Comparison of ENCODE assay signal across 24 mouse cellular contexts in the genomic region with DNA sequence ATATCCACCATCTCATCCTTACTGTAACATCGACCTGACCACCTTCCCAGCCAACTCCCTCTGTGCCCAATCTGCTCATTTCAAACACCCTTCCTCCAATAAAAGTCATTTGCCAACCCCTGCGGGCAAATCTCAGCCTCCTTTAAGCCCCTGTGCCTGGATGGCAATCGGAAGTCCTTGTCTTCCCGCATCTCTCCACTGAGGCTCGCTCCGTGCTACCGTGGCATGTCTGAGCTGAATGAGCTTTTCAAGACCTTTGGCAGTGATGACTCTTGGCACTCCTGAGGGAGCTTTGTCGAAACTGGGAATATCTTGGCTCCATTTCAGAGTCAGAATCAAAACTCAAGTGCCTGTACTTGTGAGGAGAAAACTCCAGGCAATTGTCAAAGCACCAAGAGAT.
A peak's percentile ranks its signal among the peaks of the same experiment; 100 is the strongest.
DNase-seq lines count a peak whose midpoint lies in the region; ATAC-seq and TF ChIP-seq lines count a peak whose summit lies in the region.
"Had no signal": no experiment of that assay in that cellular context is flagged by ENCODE, and none has a peak within 500 bp of the region (broad histone marks: within the 10 kb centered on the region; RNA-seq: fewer than 3 reads in every experiment).

No protein-coding gene starts in this region.

- no peak overlapping the region for H3K4me3 ChIP-seq in liver, postnatal 0 days (ENCODE audit: low read depth, low read length)
- H3K4me3 ChIP-seq in liver, embryonic 11.5 days (ENCODE audit: low read depth, low read length) = no peak overlapping the region
- no peak overlapping the region for H3K4me3 ChIP-seq in kidney, adult 2 months (ENCODE audit: insufficient read depth, low read depth, low read length)
- H3K4me3 ChIP-seq: erythroblast, embryonic 14.5 days; heart, embryonic 13.5 days; kidney, embryonic 15.5 days; limb, embryonic 13.5 days; liver, embryonic 12.5 days; midbrain, embryonic 15.5 days; stomach, embryonic 15.5 days had no signal

- H3K27me3 ChIP-seq in liver, postnatal 0 days (ENCODE audit: insufficient read depth, low read length) = no peaks in the 10 kb centered on the region
- H3K27me3 ChIP-seq in liver, embryonic 11.5 days (replicated peaks; ENCODE audit: control insufficient read depth, insufficient read depth, low read length) = no peaks in the 10 kb centered on the region; the same call in 1 of the 2 replicates
- no peaks in the 10 kb centered on the region for H3K27me3 ChIP-seq in kidney, adult 2 months (replicated peaks; ENCODE audit: control insufficient read depth, insufficient read depth, low read length)
- H3K27me3 ChIP-seq: liver, embryonic 12.5 days had no signal

- no peak overlapping the region for H3K4me2 ChIP-seq in liver, postnatal 0 days (ENCODE audit: low read depth, low read length)
- no peak overlapping the region for H3K4me2 ChIP-seq in liver, embryonic 11.5 days
- H3K4me2 ChIP-seq: heart, embryonic 13.5 days; kidney, embryonic 15.5 days; limb, embryonic 13.5 days; liver, embryonic 12.5 days; midbrain, embryonic 15.5 days; stomach, embryonic 15.5 days had no signal

- intact Hi-C loops in heart, postnatal 25 days (cut with DNase I) = no loop called here

- no peak for TF ChIP-seq POLR2A in kidney, adult 2 months (IDR thresholded peaks at IDR 0.05; ENCODE audit: low read depth, low read length)

- no peaks in the 10 kb centered on the region for H3K9me3 ChIP-seq in liver, postnatal 0 days (ENCODE audit: low read length)
- no peaks in the 10 kb centered on the region for H3K9me3 ChIP-seq in liver, embryonic 11.5 days (ENCODE audit: control insufficient read depth, low read length)
- H3K9me3 ChIP-seq: heart, embryonic 13.5 days; kidney, embryonic 15.5 days; limb, embryonic 13.5 days; liver, embryonic 12.5 days; midbrain, embryonic 15.5 days; stomach, embryonic 15.5 days had no signal

- no peak for ATAC-seq in liver, postnatal 0 days
- no peak for ATAC-seq in liver, embryonic 11.5 days (replicated peaks; ENCODE audit: low FRiP score)
- ATAC-seq: hindbrain, embryonic 16.5 days; intestine, embryonic 16.5 days; liver, embryonic 12.5 days; midbrain, embryonic 15.5 days had no signal

- H3K36me3 ChIP-seq in liver, postnatal 0 days (replicated peaks; ENCODE audit: insufficient read depth, low read length) = no peaks in the 10 kb centered on the region
- H3K36me3 ChIP-seq in liver, embryonic 11.5 days (ENCODE audit: control insufficient read depth, insufficient read depth, low read length) = no peaks in the 10 kb centered on the region
- H3K36me3 ChIP-seq in kidney, adult 2 months (ENCODE audit: control insufficient read depth, insufficient read depth, low read length) = no peaks in the 10 kb centered on the region
- H3K36me3 ChIP-seq: heart, embryonic 13.5 days; kidney, embryonic 15.5 days; limb, embryonic 13.5 days; liver, embryonic 12.5 days; midbrain, embryonic 15.5 days; stomach, embryonic 15.5 days had no signal

- TF ChIP-seq EP300 in liver, postnatal 0 days (IDR thresholded peaks at IDR 0.05; ENCODE audit: low read depth) = no peak

- H3K4me1 ChIP-seq in liver, postnatal 0 days (ENCODE audit: insufficient read depth) = no peaks in the 10 kb centered on the region
- no peaks in the 10 kb centered on the region for H3K4me1 ChIP-seq in liver, embryonic 11.5 days (replicated peaks; ENCODE audit: control insufficient read depth, insufficient read depth, low read length)
- no peaks in the 10 kb centered on the region for H3K4me1 ChIP-seq in kidney, adult 2 months (ENCODE audit: control insufficient read depth, insufficient read depth, low read length)
- H3K4me1 ChIP-seq: heart, embryonic 13.5 days; kidney, embryonic 15.5 days; limb, embryonic 13.5 days; liver, embryonic 12.5 days; midbrain, embryonic 15.5 days; stomach, embryonic 15.5 days had no signal

- peak; percentile 81 to 87 for DNase-seq in cerebellum, postnatal 10 days
- no peak for DNase-seq in cerebellum, adult 11-12 months
- peak; percentile 89 for DNase-seq in heart, adult 11 months
- no peak for DNase-seq in heart, postnatal 25 days (ENCODE audit: low spot score)
- peak; percentile 8 for DNase-seq in liver, postnatal 0 days
- no peak for DNase-seq in liver, embryonic 11.5 days (ENCODE audit: low spot score)
- DNase-seq in brain, adult 2 months (ENCODE audit: low read depth, low spot score) = peak; percentile 44
- DNase-seq in kidney, adult 2 months = no peak
- DNase-seq: adrenal gland, adult 2 months; cerebellum, adult 9-10 months; gastrocnemius, postnatal 25 days; kidney, postnatal 25 days; lung, adult 2 months; lung, postnatal 10 days; right cerebral cortex, postnatal 25 days had no signal

- H3K9ac ChIP-seq in liver, postnatal 0 days (replicated peaks) = no peak overlapping the region
- no peak overlapping the region for H3K9ac ChIP-seq in liver, embryonic 11.5 days (ENCODE audit: low read depth, low read length)
- H3K9ac ChIP-seq: heart, embryonic 13.5 days; kidney, embryonic 15.5 days; limb, embryonic 13.5 days; liver, embryonic 12.5 days; midbrain, embryonic 15.5 days; stomach, embryonic 15.5 days had no signal

- H3K27ac ChIP-seq in liver, postnatal 0 days (ENCODE audit: low read depth) = no peak overlapping the region
- H3K27ac ChIP-seq in liver, embryonic 11.5 days (ENCODE audit: low read depth, low read length) = no peak overlapping the region
- H3K27ac ChIP-seq in kidney, adult 2 months (ENCODE audit: insufficient read depth, low read depth, low read length) = no peak overlapping the region
- H3K27ac ChIP-seq: heart, embryonic 13.5 days; kidney, embryonic 15.5 days; limb, embryonic 13.5 days; liver, embryonic 12.5 days; midbrain, embryonic 15.5 days; stomach, embryonic 15.5 days had no signal

- no peak for TF ChIP-seq CTCF in liver, postnatal 0 days (IDR thresholded peaks at IDR 0.05; ENCODE audit: low read depth)
- TF ChIP-seq CTCF in kidney, adult 2 months (conservative IDR thresholded peaks at IDR 0.05; ENCODE audit: insufficient read depth, insufficient read length, low read depth, low read length) = no peak

- WGBS in liver, postnatal 0 days (ENCODE audit: insufficient replicate concordance) = 76% methylated on average over 8 of the region's 8 CpGs
- 80% methylated on average over 8 of the region's 8 CpGs for WGBS in liver, embryonic 11.5 days
- 81% methylated on average over 8 of the region's 8 CpGs for WGBS in kidney, adult 2 months

Comparison
In these comparisons a context has a peak if more than half of its experiments do, and no peak if none do; other contexts are left out.
1. DNase-seq: peak in cerebellum, postnatal 10 days (2 of 2), heart, adult 11 months (single experiment), liver, postnatal 0 days (single experiment) and brain, adult 2 months (single experiment); none in cerebellum, adult 11-12 months (single experiment), heart, postnatal 25 days (single experiment), liver, embryonic 11.5 days (single experiment) and kidney, adult 2 months (single experiment).